Mouse (Mus musculus): ENCODE measurements around the gene Jagn1. TPM values are rescaled to one million over a fixed set of nuclear protein-coding genes. Genes with fewer than 3 reads are reported as not detected.

Gene Jagn1
- polyA plus RNA-seq, 1 experiment: 48.0 TPM

GRCm38 (mm10) chr6:113480555-113481373, 38.4 kb downstream of the Jagn1 start:
- 62% methylated on average over 18 of the region's 18 CpGs for WGBS
- Histone ChIP-seq H3K4me1 (ENCODE audit: control insufficient read depth, insufficient read depth, low read length) (peaks cover 6% of the 10 kb centered on the region), H3K4me3 (replicated peaks; ENCODE audit: extremely low read depth, low read depth, low read length) (no peak overlapping the region)
- TF ChIP-seq POLR2A (IDR thresholded peaks at IDR 0.05; ENCODE audit: borderline replicate concordance, extremely low read depth, low read depth, low read length): peak; percentile 35; the same call in 1 of the 2 replicates
- TF ChIP-seq CTCF (IDR thresholded peaks at IDR 0.05; ENCODE audit: insufficient read depth, low read length): no peak
- DNase-seq: peak; percentile 40

GRCm38 (mm10) chr6:113482477-113483099, 40.2 kb downstream of the Jagn1 start:
- 3% methylated on average over 65 of the region's 65 CpGs for WGBS
- no peak for DNase-seq
- peaks cover 6% of the 10 kb centered on the region for H3K4me1 ChIP-seq (ENCODE audit: control insufficient read depth, insufficient read depth, low read length)
- no peak for TF ChIP-seq POLR2A (IDR thresholded peaks at IDR 0.05; ENCODE audit: borderline replicate concordance, extremely low read depth, low read depth, low read length)
- TF ChIP-seq CTCF (IDR thresholded peaks at IDR 0.05; ENCODE audit: insufficient read depth, low read length): no peak
- peak overlapping the region; percentile 62 for H3K4me3 ChIP-seq (replicated peaks; ENCODE audit: extremely low read depth, low read depth, low read length)

GRCm38 (mm10) chr6:113483100-113483615, 40.8 kb downstream of the Jagn1 start, which contains the start of gene Creld1:
Creld1 (plus strand) TSS chr6:113483297.
- DNase-seq: peak; percentile 91
- WGBS: 0% methylated on average over 26 of the region's 26 CpGs
- no peak for TF ChIP-seq CTCF (IDR thresholded peaks at IDR 0.05; ENCODE audit: insufficient read depth, low read length)
- TF ChIP-seq POLR2A (IDR thresholded peaks at IDR 0.05; ENCODE audit: borderline replicate concordance, extremely low read depth, low read depth, low read length): peak; percentile 43; the same call in 1 of the 2 replicates
- peak within 1 kb of the TSS; percentile 62 for H3K4me3 ChIP-seq (replicated peaks; ENCODE audit: extremely low read depth, low read depth, low read length)
- peaks cover 6% of the 10 kb centered on the region for H3K4me1 ChIP-seq (ENCODE audit: control insufficient read depth, insufficient read depth, low read length)

GRCm38 (mm10) chr6:113483729-113484128, 41.4 kb downstream of the Jagn1 start:
- peak; percentile 34 for DNase-seq
- Histone ChIP-seq H3K4me3 (replicated peaks; ENCODE audit: extremely low read depth, low read depth, low read length) (peak overlapping the region; percentile 51), H3K4me1 (ENCODE audit: control insufficient read depth, insufficient read depth, low read length) (peaks cover 6% of the 10 kb centered on the region)
- TF ChIP-seq POLR2A (IDR thresholded peaks at IDR 0.05; ENCODE audit: borderline replicate concordance, extremely low read depth, low read depth, low read length): no peak
- no peak for TF ChIP-seq CTCF (IDR thresholded peaks at IDR 0.05; ENCODE audit: insufficient read depth, low read length)
- 10% methylated on average over 10 of the region's 10 CpGs for WGBS

GRCm38 (mm10) chr6:113487125-113487576, 44.8 kb downstream of the Jagn1 start:
- 31% methylated on average over 7 of the region's 7 CpGs for WGBS
- H3K4me3 ChIP-seq (replicated peaks; ENCODE audit: extremely low read depth, low read depth, low read length): no peak overlapping the region
- peak; percentile 26 for DNase-seq
- peaks cover 4% of the 10 kb centered on the region; the same call in 1 of the 2 replicates for H3K4me1 ChIP-seq (ENCODE audit: control insufficient read depth, insufficient read depth, low read length)
- TF ChIP-seq POLR2A (IDR thresholded peaks at IDR 0.05; ENCODE audit: borderline replicate concordance, extremely low read depth, low read depth, low read length) (no peak), CTCF (IDR thresholded peaks at IDR 0.05; ENCODE audit: insufficient read depth, low read length) (no peak)

- H3K4me3 ChIP-seq (replicated peaks; ENCODE audit: extremely low read depth, low read depth, low read length): no peak overlapping the region
- TF ChIP-seq POLR2A (IDR thresholded peaks at IDR 0.05; ENCODE audit: borderline replicate concordance, extremely low read depth, low read depth, low read length) (no peak), CTCF (IDR thresholded peaks at IDR 0.05; ENCODE audit: insufficient read depth, low read length) (no peak)
- 94% methylated on average over 14 of the region's 14 CpGs for WGBS
- DNase-seq: no peak
- H3K4me1 ChIP-seq (ENCODE audit: control insufficient read depth, insufficient read depth, low read length): no peaks in the 10 kb centered on the region
Measured at GRCm38 (mm10) chr6:113489410-113489809, 47.0 kb downstream of the Jagn1 start.

GRCm38 (mm10) chr6:113492101-113492864, 49.9 kb downstream of the Jagn1 start:
- DNase-seq: no peak
- WGBS: 81% methylated on average over 24 of the region's 24 CpGs
- no peak overlapping the region for H3K4me3 ChIP-seq (replicated peaks; ENCODE audit: extremely low read depth, low read depth, low read length)
- TF ChIP-seq POLR2A (IDR thresholded peaks at IDR 0.05; ENCODE audit: borderline replicate concordance, extremely low read depth, low read depth, low read length) (no peak), CTCF (IDR thresholded peaks at IDR 0.05; ENCODE audit: insufficient read depth, low read length) (no peak)
- no peaks in the 10 kb centered on the region for H3K4me1 ChIP-seq (ENCODE audit: control insufficient read depth, insufficient read depth, low read length)

- no peaks in the 10 kb centered on the region for H3K4me1 ChIP-seq (ENCODE audit: control insufficient read depth, insufficient read depth, low read length)
- under 1% methylated on average over 54 of the region's 54 CpGs for WGBS
- peak; percentile 78 for DNase-seq
- peak overlapping the region; percentile 63 for H3K4me3 ChIP-seq (replicated peaks; ENCODE audit: extremely low read depth, low read depth, low read length)
- TF ChIP-seq POLR2A (IDR thresholded peaks at IDR 0.05; ENCODE audit: borderline replicate concordance, extremely low read depth, low read depth, low read length) (peak; percentile 36; the same call in 1 of the 2 replicates), CTCF (IDR thresholded peaks at IDR 0.05; ENCODE audit: insufficient read depth, low read length) (peak; percentile 54)
Measured at GRCm38 (mm10) chr6:113494258-113494788, 52.0 kb downstream of the Jagn1 start.
